Mouse (Mus musculus): ENCODE measurements around the gene Kcna7.

Kcna7 gene

GRCm38 (mm10) chr7:45421194-45421593 lies 15.7 kb downstream of the Kcna7 start:
- no peak for DNase-seq (ENCODE audit: low spot score)

- no peak for DNase-seq (ENCODE audit: low spot score)
These were observed 21.1 kb downstream of the Kcna7 start for GRCm38 (mm10) chr7:45426556-45426955.

- no peak for DNase-seq (ENCODE audit: low spot score)
These were observed 28.4 kb downstream of the Kcna7 start for GRCm38 (mm10) chr7:45433835-45434202.

GRCm38 (mm10) chr7:45434203-45435015 lies 29.0 kb downstream of the Kcna7 start, which contains the start of gene Gys1:
Gene Gys1, plus strand, starts transcription at chr7:45434844.
- DNase-seq (ENCODE audit: low spot score): peak; percentile 100

GRCm38 (mm10) chr7:45435038-45435437 lies 29.6 kb downstream of the Kcna7 start:
- no peak for DNase-seq (ENCODE audit: low spot score)

- DNase-seq (ENCODE audit: low spot score): no peak
These were observed 31.0 kb downstream of the Kcna7 start for GRCm38 (mm10) chr7:45436444-45436843.

GRCm38 (mm10) chr7:45437046-45437445 lies 31.6 kb downstream of the Kcna7 start:
- DNase-seq (ENCODE audit: low spot score): no peak

- no peak for DNase-seq (ENCODE audit: low spot score)
These were observed 32.2 kb downstream of the Kcna7 start, which contains the start of gene Ruvbl2 for GRCm38 (mm10) chr7:45437521-45438276. Gene Ruvbl2, minus strand, starts transcription at chr7:45438096.

- DNase-seq (ENCODE audit: low spot score): no peak
These were observed 38.3 kb downstream of the Kcna7 start for GRCm38 (mm10) chr7:45443526-45444420.

GRCm38 (mm10) chr7:45446589-45446988 lies 41.1 kb downstream of the Kcna7 start:
- DNase-seq (ENCODE audit: low spot score): no peak

- no peak for DNase-seq (ENCODE audit: low spot score)
These were observed 42.0 kb downstream of the Kcna7 start for GRCm38 (mm10) chr7:45447325-45447990.

GRCm38 (mm10) chr7:45449974-45450373 lies 44.5 kb downstream of the Kcna7 start:
- no peak for DNase-seq (ENCODE audit: low spot score)

GRCm38 (mm10) chr7:45451344-45451982 lies 46.0 kb downstream of the Kcna7 start:
- peak; percentile 91 for DNase-seq (ENCODE audit: low spot score)

GRCm38 (mm10) chr7:45454971-45455370 lies 49.5 kb downstream of the Kcna7 start:
- no peak for DNase-seq (ENCODE audit: low spot score)

GRCm38 (mm10) chr7:45455932-45456696 lies 50.7 kb downstream of the Kcna7 start:
- no peak for DNase-seq (ENCODE audit: low spot score)

- no peak for DNase-seq (ENCODE audit: low spot score)
These were observed 51.3 kb downstream of the Kcna7 start for GRCm38 (mm10) chr7:45456721-45457203.

GRCm38 (mm10) chr7:45457204-45458060 lies 52.0 kb downstream of the Kcna7 start:
- peak; percentile 46 for DNase-seq (ENCODE audit: low spot score)

- peak; percentile 82 for DNase-seq (ENCODE audit: low spot score)
These were observed 53.5 kb downstream of the Kcna7 start for GRCm38 (mm10) chr7:45458748-45459563.
